Mouse (Mus musculus) neural tube, embryonic 14.5 days (tissue): ENCODE measurements around the gene Mrps24. TPM values are rescaled to one million over a fixed set of nuclear protein-coding genes. Genes with fewer than 3 reads are reported as not detected.

Experiments
- ATAC-seq: fragments of 200-750 bp; cut with Nextera tagmentation; 2 replicates; pipeline ENCODE4 v1.8.0; 2017; ENCODE audit warnings: low read depth, mild to moderate bottlenecking, moderate TSS enrichment, moderate library complexity
- H3K27ac ChIP-seq: fragments of 300-500 bp; sonication (generic); 2 replicates; pipeline ENCODE4 v1.5.1; 2014; ENCODE audit warnings: low read depth, mild to moderate bottlenecking, control low read depth, low read length, moderate library complexity, mixed read lengths
- H3K27me3 ChIP-seq: fragments of 300-500 bp; sonication (generic); 2 replicates; pipeline ENCODE4 v1.6.1; 2014; ENCODE audit warnings: low read length; ENCODE audit not compliant: control insufficient read depth, insufficient read depth
- H3K36me3 ChIP-seq: fragments of 300-500 bp; sonication (generic); 2 replicates; pipeline ENCODE4 v1.6.1; 2014; ENCODE audit warnings: low read length, mixed read lengths; ENCODE audit not compliant: control insufficient read depth, insufficient read depth
- H3K4me1 ChIP-seq: fragments of 300-500 bp; sonication (generic); 2 replicates; pipeline ENCODE4 v1.6.1; 2014; ENCODE audit warnings: low read length; ENCODE audit not compliant: control insufficient read depth, insufficient read depth
- H3K4me2 ChIP-seq: fragments of 300-500 bp; sonication (generic); 2 replicates; pipeline ENCODE4 v1.6.1; 2014; ENCODE audit warnings: mild to moderate bottlenecking, low read depth, low read length, control low read depth
- H3K4me3 ChIP-seq: fragments of 300-500 bp; sonication (generic); 2 replicates; pipeline ENCODE4 v1.5.1; 2014; ENCODE audit warnings: low read depth, low read length, control low read depth, mixed read lengths
- H3K9ac ChIP-seq: fragments of 300-500 bp; sonication (generic); replicated peaks from 2 replicates; pipeline ENCODE4 v1.6.1; 2014; ENCODE audit warnings: low read depth, mild to moderate bottlenecking, control low read depth, low read length, mixed read lengths
- H3K9me3 ChIP-seq: fragments of 300-500 bp; sonication (generic); 2 replicates; pipeline ENCODE4 v1.6.1; 2016; ENCODE audit warnings: low read length; ENCODE audit not compliant: control insufficient read depth
- WGBS: fragments of 180-500 bp; shearing (Covaris S2); extraction: QIAGEN DNeasy Blood & Tissue Kit; methylation state at CpG from one replicate; pipeline ENCODE4 v1.1.7; 2014; 5-methylcytosine and 5-hydroxymethylcytosine counted together
- polyA plus RNA-seq: library from polyadenylated mRNA; unstranded; fragments of >200 nt; fragmentation: Nextera tagmentation; extraction: Ambion mirVana; gene quantifications from 2 replicates; pipeline ENCODE4 v1.2.1, GENCODE M21; 2014

Gene Mrps24
- polyA plus RNA-seq, 1 experiment from 2014 or later, result 199 TPM

DNA sequence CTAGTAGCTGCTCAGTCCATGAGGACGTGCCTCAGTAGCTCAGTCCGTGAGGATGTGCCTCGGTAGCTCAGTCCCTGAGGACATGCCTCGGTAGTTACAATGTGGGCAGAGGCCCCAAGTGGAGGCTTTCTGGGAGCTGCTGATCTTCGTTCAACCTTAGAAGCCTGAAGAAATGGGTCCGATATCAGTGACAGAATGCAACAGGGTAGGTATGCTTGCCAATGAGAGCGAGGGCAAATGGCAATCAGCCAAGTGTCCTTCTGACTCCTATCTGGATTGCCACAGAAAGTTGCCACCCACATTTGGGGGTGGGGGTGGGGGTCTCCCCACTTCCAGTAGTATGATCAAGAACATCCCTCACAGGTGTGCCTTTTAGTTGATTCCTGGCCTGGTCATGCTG, 14.7 kb downstream of the Mrps24 start:
- Histone ChIP-seq H3K4me2 (no peak overlapping the region), H3K27me3 (no peaks in the 10 kb centered on the region), H3K4me3 (no peak overlapping the region), H3K4me1 (peaks cover 3% of the 10 kb centered on the region; the same call in 1 of the 2 replicates), H3K9ac (no peak overlapping the region), H3K9me3 (no peaks in the 10 kb centered on the region), H3K27ac (no peak overlapping the region), H3K36me3 (0 out of 2 replicates have a peak, but pooled peaks cover 2% of the 10 kb centered on the region)
- WGBS, result 88% methylated on average over 7 of the region's 7 CpGs
- no peak for ATAC-seq

GRCm38 (mm10) chr11:5691775-5692174, 23.7 kb downstream of the Mrps24 start:
- H3K36me3 ChIP-seq, result no peaks in the 10 kb centered on the region
- no peaks in the 10 kb centered on the region for H3K4me1 ChIP-seq
- H3K4me2 ChIP-seq, result no peak overlapping the region
- H3K27ac ChIP-seq, result no peak overlapping the region
- no peak for ATAC-seq
- no peak overlapping the region for H3K4me3 ChIP-seq
- H3K27me3 ChIP-seq, result no peaks in the 10 kb centered on the region
- H3K9me3 ChIP-seq, result no peaks in the 10 kb centered on the region
- no peak overlapping the region for H3K9ac ChIP-seq
- WGBS, result 46% methylated on average over 7 of the region's 7 CpGs

- Histone ChIP-seq H3K4me2 (no peak overlapping the region), H3K27ac (no peak overlapping the region), H3K4me1 (no peaks in the 10 kb centered on the region), H3K9me3 (no peaks in the 10 kb centered on the region), H3K27me3 (no peaks in the 10 kb centered on the region), H3K9ac (no peak overlapping the region), H3K4me3 (no peak overlapping the region), H3K36me3 (no peaks in the 10 kb centered on the region)
- WGBS, result 46% methylated on average over 7 of the region's 7 CpGs
- no peak for ATAC-seq
Observed at GRCm38 (mm10) chr11:5684283-5684682, 31.2 kb downstream of the Mrps24 start.

DNA sequence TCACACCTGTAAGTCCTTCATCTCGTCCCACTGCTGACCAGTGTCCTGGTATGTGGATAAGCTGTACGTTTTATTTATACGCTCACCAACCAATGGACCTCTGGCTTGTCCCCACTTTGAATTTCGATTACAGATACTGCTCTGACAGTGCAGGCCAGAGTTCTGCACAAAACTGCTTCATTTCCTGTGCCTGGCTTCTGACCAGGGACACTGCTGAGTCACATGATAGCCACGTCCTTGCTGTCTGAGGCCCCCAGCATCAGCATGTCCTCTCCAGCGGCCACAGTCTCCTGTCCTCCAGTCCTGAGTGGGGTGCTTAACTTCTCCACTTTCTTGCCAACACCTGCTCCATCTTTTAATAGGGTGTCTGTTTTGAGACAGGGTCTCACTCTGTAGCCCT, 32.9 kb downstream of the Mrps24 start:
- WGBS, result 75% methylated on average over 6 of the region's 6 CpGs
- Histone ChIP-seq H3K27ac (no peak overlapping the region), H3K27me3 (no peaks in the 10 kb centered on the region)

More for the DNA sequence above, 32.9 kb downstream of the Mrps24 start:
- H3K9me3 ChIP-seq, result no peaks in the 10 kb centered on the region
- H3K36me3 ChIP-seq, result no peaks in the 10 kb centered on the region
- H3K4me3 ChIP-seq, result no peak overlapping the region
- H3K4me1 ChIP-seq, result no peaks in the 10 kb centered on the region
- no peak for ATAC-seq
- no peak overlapping the region for H3K9ac ChIP-seq
- H3K4me2 ChIP-seq, result no peak overlapping the region

Other genes with a start within 250 kb of the Mrps24 start
- 131 and 134 TPM in 2 replicates for gene Xbp1, start 195.0 kb downstream of the Mrps24 start, polyA plus RNA-seq
- gene Ccdc117, start 173.5 kb downstream of the Mrps24 start, polyA plus RNA-seq, result 10.4 and 14.1 TPM in 2 replicates
- not detected in 2 replicates for gene Ankrd36, start 146.0 kb downstream of the Mrps24 start, polyA plus RNA-seq
- 18.5 and 23.9 TPM in 2 replicates for gene Urgcp, start 46.7 kb upstream of the Mrps24 start, polyA plus RNA-seq
- gene Dbnl, start 72.8 kb upstream of the Mrps24 start, polyA plus RNA-seq, result 123 and 137 TPM in 2 replicates
- gene Pgam2, start 88.1 kb upstream of the Mrps24 start, polyA plus RNA-seq, result 2.8 and 3.2 TPM in 2 replicates
- 5.1 and 5.2 TPM in 2 replicates for gene Polm, start 122.3 kb upstream of the Mrps24 start, polyA plus RNA-seq
- gene Aebp1, start 146.3 kb upstream of the Mrps24 start, polyA plus RNA-seq, result 1.7 and 27.4 TPM in 2 replicates
- gene Pold2, start 162.6 kb upstream of the Mrps24 start, polyA plus RNA-seq, result 48.2 and 48.6 TPM in 2 replicates
- not detected in 2 replicates for gene Myl7, start 183.1 kb upstream of the Mrps24 start, polyA plus RNA-seq
- gene Gck, start 234.4 kb upstream of the Mrps24 start, polyA plus RNA-seq, result 1.7 and 3.5 TPM in 2 replicates
- 39.1 and 40.9 TPM in 2 replicates for gene Ykt6, start 240.0 kb upstream of the Mrps24 start, polyA plus RNA-seq